Mouse (Mus musculus) midbrain, embryonic 14.5 days (tissue): ENCODE results near the gene Ift88. TPM values are rescaled to one million over a fixed set of nuclear protein-coding genes. Genes with fewer than 3 reads are reported as not detected.

Experiments
- ATAC-seq: fragments of 200-750 bp; cut with Nextera tagmentation; 2 replicates; pipeline ENCODE4 v1.8.0; 2017; ENCODE audit warnings: moderate number of reproducible peaks, moderate library complexity; ENCODE audit not compliant: low FRiP score, low TSS enrichment
- DNase-seq: peaks from one replicate; pipeline ENCODE4 v3.0.0-alpha.2; 2015
- H3K27ac ChIP-seq: fragments of 300-500 bp; sonication (generic); replicated peaks from 2 replicates; pipeline ENCODE4 v1.5.1; 2014; ENCODE audit warnings: mild to moderate bottlenecking, low read depth, low read length, moderate library complexity
- H3K27me3 ChIP-seq: fragments of 300-500 bp; sonication (generic); 2 replicates; pipeline ENCODE4 v1.6.1; 2014; ENCODE audit warnings: low read length, control low read depth, mixed read lengths; ENCODE audit not compliant: control insufficient read depth, insufficient read depth
- H3K36me3 ChIP-seq: fragments of 300-500 bp; sonication (generic); 2 replicates; pipeline ENCODE4 v1.6.1; 2014; ENCODE audit warnings: low read length, control low read depth; ENCODE audit not compliant: control insufficient read depth, insufficient read depth
- H3K4me1 ChIP-seq: fragments of 300-500 bp; sonication (generic); 2 replicates; pipeline ENCODE4 v1.6.1; 2014; ENCODE audit warnings: mild to moderate bottlenecking, antibody characterized with exemption, low read length, control low read depth; ENCODE audit not compliant: control insufficient read depth, insufficient read depth
- H3K4me2 ChIP-seq: fragments of 300-500 bp; sonication (generic); 2 replicates; pipeline ENCODE4 v1.6.1; 2014; ENCODE audit warnings: mild to moderate bottlenecking, low read length, moderate library complexity
- H3K4me3 ChIP-seq: fragments of 300-500 bp; sonication (generic); replicated peaks from 2 replicates; pipeline ENCODE4 v1.5.1; 2014; ENCODE audit warnings: low read depth, low read length
- H3K9ac ChIP-seq: fragments of 300-500 bp; sonication (generic); replicated peaks from 2 replicates; pipeline ENCODE4 v1.6.1; 2014; ENCODE audit warnings: mild to moderate bottlenecking, low read length, moderate library complexity
- H3K9me3 ChIP-seq: fragments of 300-500 bp; sonication (generic); 2 replicates; pipeline ENCODE4 v1.6.1; 2016; ENCODE audit warnings: low read length, control low read depth, mixed read lengths; ENCODE audit not compliant: control insufficient read depth
- WGBS: fragments of 180-500 bp; shearing (Covaris S2); extraction: QIAGEN DNeasy Blood & Tissue Kit; methylation state at CpG from one replicate; pipeline ENCODE4 v1.1.7; 2014; 5-methylcytosine and 5-hydroxymethylcytosine counted together
- polyA plus RNA-seq: library from polyadenylated mRNA; unstranded; fragments of >200 nt; fragmentation: Nextera tagmentation; extraction: Ambion mirVana; gene quantifications from 2 replicates; pipeline ENCODE4 v1.2.1, GENCODE M21; 2014

Ift88 gene
- polyA plus RNA-seq, 1 experiment from 2014 or later, result 20.7 TPM

DNA sequence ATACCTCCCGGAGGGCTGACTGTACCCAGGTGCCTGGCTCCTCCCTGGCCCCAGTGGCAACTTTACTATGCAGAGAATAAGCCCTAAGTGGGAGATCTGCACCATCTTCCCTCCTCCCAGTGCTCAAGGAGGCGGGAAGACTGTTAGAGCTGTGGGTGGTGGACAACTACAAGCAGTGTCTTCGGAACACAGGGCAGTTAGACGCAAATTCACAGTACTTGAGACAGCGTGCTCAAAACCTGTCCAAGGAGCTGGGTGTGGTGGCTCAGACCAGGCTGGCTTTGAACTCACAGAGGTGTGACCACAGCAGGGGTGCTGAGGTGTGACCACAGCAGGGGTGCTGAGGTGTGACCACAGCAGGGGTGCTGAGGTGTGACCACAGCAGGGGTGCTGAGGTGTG, 130.6 kb downstream of the Ift88 start:
- H3K4me1 ChIP-seq, result no peaks in the 10 kb centered on the region
- 91% methylated on average over 5 of the region's 5 CpGs for WGBS
- DNase-seq (no peak), ATAC-seq (no peak)
- H3K4me2 ChIP-seq, result no peak overlapping the region
- peaks cover 13% of the 10 kb centered on the region; the same call in 1 of the 2 replicates for H3K36me3 ChIP-seq
- no peak overlapping the region for H3K4me3 ChIP-seq
- H3K9me3 ChIP-seq, result no peaks in the 10 kb centered on the region
- no peaks in the 10 kb centered on the region for H3K27me3 ChIP-seq
- no peak overlapping the region for H3K9ac ChIP-seq
- H3K27ac ChIP-seq, result no peak overlapping the region

DNA sequence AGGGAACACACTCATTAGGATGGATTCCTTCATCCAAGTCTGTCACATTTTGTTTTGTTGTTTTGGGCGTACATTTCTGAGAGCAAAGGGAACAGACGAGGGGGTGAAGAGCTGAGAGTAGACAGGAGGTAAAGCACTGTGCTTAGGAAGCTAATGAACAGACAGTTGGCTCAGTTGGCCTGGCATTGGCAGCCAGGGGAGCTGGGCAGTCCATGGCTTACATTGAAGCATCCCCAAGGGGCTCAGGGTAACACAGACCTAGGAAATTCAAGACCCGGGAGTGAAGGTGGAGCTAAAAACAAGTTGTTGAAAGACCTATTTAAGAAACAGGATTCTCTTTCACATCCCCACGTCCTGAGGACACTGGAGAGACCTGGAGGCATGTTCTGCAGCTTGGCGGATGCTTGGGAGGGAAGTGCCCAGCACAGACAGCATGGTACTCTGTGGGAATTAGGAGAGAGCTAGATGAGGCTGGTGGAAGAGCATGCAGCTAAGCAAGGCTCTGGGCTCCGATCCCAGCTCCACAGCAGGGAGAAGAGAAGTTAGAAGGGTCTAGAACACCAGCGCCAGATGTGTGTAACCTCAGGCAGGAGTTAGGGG, 131.7 kb downstream of the Ift88 start:
- no peaks in the 10 kb centered on the region for H3K9me3 ChIP-seq
- peaks cover 3% of the 10 kb centered on the region; the same call in 1 of the 2 replicates for H3K36me3 ChIP-seq
- H3K4me1 ChIP-seq, result no peaks in the 10 kb centered on the region
- no peak overlapping the region for H3K9ac ChIP-seq
- no peak overlapping the region for H3K4me3 ChIP-seq
- no peak for DNase-seq
- no peaks in the 10 kb centered on the region for H3K27me3 ChIP-seq
- no peak overlapping the region for H3K4me2 ChIP-seq
- 90% methylated on average over 7 of the region's 7 CpGs for WGBS
- ATAC-seq, result no peak
- H3K27ac ChIP-seq, result no peak overlapping the region

DNA sequence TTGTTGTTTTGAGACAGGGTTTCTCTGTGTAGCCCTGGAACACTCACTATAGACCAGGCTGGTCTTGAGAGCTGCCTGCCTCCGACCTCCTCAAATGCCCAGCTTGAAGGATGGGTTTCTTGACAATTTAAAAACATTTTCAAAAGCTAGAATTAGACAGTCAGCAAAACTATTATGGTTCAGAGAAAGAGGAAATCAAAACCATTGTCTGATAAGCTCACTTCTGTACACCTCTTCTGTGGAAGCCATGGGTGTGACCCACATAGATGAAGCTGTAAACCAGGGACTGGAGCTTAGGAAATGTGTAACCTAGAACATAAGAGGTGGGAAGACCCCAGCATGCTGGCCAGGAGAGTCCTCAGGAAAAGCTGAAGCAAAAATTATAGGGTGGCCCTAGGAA, 133.1 kb downstream of the Ift88 start:
- Histone ChIP-seq H3K9me3 (no peaks in the 10 kb centered on the region), H3K36me3 (peaks cover 3% of the 10 kb centered on the region; the same call in 1 of the 2 replicates), H3K4me3 (no peak overlapping the region), H3K27me3 (no peaks in the 10 kb centered on the region), H3K27ac (no peak overlapping the region), H3K9ac (no peak overlapping the region), H3K4me1 (no peaks in the 10 kb centered on the region), H3K4me2 (no peak overlapping the region)
- WGBS, result 92% methylated on average over 1 of the region's 1 CpGs
- no peak for ATAC-seq
- no peak for DNase-seq

DNA sequence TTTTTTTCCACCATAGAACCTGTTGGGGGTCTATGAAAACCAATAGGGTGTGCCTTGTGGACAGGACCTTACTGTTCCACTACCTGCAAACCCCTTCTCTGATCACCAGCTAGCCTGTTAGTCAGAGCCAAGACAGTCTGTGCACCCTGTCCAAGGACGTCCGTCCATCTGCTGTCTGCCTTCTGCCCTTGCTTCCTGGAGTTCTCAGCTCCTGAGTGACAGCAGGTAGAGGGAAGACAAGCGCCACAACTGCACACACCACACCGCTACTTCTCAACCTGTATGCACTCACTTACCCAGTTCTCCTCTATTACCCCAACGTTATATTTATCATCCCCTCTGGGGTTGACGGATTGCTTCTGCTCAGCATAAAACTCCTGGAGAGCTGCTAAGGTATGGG, 141.8 kb downstream of the Ift88 start:
- Histone ChIP-seq H3K9ac (no peak overlapping the region), H3K9me3 (no peaks in the 10 kb centered on the region), H3K36me3 (no peaks in the 10 kb centered on the region), H3K4me3 (no peak overlapping the region), H3K4me1 (peaks cover 2% of the 10 kb centered on the region), H3K4me2 (no peak overlapping the region), H3K27me3 (no peaks in the 10 kb centered on the region), H3K27ac (no peak overlapping the region)
- WGBS, result 95% methylated on average over 6 of the region's 6 CpGs
- no peak for DNase-seq
- ATAC-seq, result no peak

Other genes with a start within 250 kb of the Ift88 start
- 6.7 and 8.7 TPM in 2 replicates for gene Cryl1, start 25.5 kb upstream of the Ift88 start, polyA plus RNA-seq
- gene Il17d, start 100.7 kb downstream of the Ift88 start, polyA plus RNA-seq, result 3.2 and 7.1 TPM in 2 replicates
- gene Eef1akmt1, start 147.6 kb downstream of the Ift88 start, polyA plus RNA-seq, result 101 and 104 TPM in 2 replicates
- gene Xpo4, start 241.4 kb downstream of the Ift88 start, polyA plus RNA-seq, result 13.5 and 18.7 TPM in 2 replicates